Mouse (Mus musculus): Measurements from ENCODE around the gene Oat.

The Oat gene

DNA sequence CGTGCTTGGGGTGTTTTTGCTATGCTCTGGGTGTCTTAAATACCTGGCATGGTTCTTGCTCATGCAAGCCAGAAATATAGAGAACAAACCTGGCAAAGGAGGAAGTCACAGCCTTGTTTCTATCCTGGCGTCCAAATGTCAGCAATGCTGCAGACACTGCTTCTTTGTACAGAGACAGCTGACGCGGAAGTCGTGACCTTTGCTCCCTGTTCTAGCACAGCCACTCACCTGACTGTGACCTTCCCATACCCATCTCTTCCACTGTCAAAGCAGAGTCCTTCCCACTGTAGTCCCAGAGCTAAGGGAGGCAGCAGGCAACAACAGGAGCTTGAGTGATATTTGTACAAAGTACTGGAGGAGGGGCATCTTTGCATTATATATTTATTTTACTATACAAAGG lies 13.4 kb upstream of the Oat start:
- no peak for DNase-seq

DNA sequence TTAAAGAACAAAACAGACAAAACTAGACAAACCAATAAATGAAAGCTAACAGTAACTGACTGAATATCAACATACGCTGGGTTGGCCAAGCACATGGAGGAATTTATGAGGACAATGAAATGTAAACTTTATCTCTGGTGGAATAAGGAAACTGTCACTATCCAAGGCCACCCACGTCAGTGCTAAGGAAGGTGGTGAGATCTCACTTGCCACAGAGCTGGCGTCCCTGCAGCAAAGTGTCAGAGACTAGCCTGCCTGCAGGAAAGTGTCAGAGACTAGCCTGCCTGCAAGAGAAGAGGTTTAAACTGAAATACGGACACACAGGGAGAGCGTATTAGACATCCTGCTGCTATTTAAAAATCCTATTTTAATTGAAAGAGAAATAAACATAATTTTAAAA lies 11.0 kb upstream of the Oat start:
- DNase-seq, result no peak

DNA sequence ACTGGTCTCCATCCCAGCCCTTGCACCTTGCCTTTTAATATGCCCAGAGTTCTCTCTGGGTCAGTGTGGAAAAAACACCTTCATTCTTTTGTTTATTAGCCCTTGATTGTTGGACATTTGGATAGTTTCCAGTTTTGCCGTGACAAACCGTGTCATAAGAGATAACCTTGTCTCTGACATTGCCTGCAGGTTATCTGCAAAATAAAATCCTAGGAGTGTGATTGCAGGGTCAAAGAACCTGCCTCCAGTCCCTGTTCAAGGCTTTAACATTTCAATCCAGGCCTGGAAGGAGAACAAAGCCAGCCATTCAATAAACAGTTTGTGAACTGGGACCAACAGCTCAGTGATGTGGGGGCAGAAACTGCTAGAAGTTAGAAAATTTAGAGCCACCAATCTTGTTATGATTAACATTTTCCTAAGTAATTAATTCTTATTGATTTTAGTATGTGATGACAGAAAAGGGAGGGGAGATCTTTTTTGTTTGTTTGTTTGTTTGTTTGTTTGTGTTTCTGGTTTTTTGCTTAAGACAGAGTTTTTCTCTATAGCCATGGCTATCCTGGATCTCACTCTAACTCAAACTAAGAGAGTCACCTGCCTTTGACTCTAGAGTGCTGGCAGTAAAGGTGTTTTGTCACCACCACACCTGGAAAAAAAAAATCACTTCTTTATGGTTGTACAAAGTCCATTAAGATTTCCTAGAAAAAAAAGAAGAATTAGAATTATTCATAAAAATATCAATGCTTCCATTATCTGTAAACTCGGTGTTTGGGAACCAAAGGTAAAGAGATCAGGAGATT lies 9.7 kb upstream of the Oat start:
- no peak for DNase-seq

DNA sequence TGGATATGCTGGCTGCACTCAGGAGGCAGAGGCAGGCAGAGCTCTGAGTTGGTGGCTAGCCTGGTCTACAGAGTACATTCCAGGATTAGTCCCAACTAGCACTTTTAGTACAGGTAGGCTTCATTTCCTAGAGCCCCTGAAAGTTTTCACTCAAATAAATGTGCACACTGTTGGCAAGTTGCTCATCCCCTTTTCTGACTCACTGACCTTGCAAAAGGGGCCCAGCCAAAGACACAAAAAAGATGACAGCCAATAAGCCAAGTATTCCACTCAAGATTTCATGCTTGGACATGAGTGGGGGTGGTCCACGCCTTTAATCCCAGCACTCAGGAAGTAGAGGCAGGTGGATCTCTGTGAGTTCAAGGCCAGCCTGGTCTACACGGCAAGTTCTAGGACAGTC lies 5.2 kb upstream of the Oat start:
- no peak for DNase-seq

DNA sequence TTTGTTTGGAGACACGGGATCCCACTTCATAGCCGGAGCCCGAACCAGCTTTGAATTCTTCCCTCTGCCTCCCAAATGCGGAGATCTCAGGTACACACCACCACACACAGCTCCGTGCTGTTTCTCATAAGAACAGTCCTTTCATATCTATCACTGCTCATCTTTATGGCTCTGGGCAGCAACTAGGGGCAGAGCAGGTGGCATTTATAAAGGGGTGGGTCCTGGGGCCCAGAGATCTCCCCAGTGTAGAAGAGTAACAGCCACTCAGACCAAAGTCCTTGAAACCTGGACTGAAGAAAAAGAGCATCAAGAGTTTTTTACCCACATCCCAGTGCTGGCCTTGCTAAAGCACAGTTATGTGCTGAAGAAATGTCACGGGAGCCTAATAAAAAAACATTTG lies 4.3 kb upstream of the Oat start:
- no peak for DNase-seq

DNA sequence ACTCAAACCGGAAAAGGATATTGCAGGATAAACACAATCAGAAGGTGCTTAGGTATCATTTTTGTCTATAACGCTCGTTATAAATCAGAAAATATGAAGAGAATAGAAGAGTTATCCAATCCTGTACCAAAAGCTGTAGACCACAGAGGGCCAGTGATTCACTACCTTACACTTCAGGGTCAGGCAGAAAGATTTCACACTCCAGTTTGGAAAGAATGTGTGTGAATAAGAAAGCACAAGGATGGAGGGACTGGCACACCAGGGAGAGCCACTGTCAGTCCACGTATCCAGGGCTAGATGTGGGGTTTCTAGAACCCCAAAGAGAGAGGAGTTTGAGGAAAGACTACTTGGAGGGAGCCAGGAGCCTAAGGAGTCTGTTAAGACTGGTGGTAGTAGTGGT lies 693 bp upstream of the Oat start:
- DNase-seq, result no peak

DNA sequence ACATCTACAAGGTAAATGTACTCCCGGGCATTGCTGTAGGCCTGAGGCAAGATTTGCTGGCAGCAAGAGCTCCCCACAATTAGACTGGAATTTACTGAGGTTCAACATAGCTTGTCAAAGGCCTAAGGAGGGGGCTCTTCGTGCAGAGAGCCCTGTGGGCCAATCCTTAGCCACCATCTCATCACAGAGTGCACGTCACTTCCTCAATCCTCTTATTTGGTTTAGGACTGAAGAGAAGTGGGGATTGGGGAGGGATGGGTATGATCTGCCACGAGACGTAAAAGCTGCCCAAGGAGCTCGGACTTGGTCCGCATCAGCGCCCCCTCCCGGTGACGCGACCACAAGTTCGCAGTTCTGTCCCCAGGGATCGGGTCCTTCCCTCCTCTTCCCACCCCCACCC lies 575 bp downstream of the Oat start:
- peak; percentile 92 for DNase-seq

DNA sequence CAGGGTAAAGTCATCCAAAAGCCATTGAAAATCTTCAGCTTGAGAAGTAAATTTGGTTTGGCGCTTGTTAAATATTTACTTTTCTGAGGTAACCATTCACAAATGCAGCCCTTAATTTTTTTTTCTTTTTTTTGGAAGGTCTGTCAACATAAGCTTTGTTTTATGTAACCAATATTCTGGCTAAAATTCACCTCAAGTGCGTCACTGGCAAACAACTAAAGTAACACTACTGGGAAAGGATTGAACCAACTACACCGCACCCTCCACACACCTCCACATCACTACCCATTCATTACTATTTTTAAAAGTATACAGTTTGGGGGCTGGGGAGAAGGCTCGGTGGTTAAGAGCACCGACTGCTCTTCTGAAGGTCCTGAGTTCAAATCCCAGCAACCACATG lies 1.6 kb downstream of the Oat start:
- no peak for DNase-seq

DNA sequence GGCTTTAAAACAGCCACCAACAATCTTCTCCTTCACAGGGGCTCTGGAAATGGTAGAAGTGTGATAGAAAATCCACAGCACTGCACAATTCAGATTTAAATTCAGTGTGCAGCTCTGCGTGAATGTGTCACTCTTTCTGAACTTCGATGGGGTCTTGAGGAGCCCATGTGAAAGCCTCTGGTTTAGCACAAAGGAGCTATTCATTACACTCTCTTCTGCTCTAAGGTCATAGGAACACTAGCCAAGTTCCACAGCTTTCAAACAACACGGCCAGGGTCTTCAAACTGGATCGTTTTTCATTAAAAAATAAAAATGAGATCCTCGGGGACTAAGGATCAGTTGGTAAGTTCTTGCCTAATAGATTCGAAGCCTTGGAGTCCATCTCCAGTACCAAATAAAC lies 3.0 kb downstream of the Oat start:
- DNase-seq, result no peak

DNA sequence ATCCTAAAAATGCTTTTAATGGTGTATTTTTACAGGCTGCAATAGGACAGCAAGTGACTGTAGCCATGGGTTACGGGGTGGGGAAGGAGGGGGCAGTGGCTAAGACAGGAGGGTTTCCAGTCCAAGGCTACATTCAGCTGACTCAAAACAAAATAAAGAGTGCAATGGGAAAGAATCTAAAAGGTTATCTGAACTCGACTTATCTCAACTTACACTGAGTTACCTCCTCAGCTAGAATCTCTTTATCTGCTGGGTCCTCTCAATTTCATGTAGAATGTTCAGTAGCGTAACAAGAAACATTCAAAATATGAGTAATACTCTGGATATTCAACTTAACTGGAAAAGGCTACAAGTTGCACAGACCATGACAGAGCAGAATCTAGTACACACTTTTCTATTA lies 3.5 kb downstream of the Oat start:
- no peak for DNase-seq

DNA sequence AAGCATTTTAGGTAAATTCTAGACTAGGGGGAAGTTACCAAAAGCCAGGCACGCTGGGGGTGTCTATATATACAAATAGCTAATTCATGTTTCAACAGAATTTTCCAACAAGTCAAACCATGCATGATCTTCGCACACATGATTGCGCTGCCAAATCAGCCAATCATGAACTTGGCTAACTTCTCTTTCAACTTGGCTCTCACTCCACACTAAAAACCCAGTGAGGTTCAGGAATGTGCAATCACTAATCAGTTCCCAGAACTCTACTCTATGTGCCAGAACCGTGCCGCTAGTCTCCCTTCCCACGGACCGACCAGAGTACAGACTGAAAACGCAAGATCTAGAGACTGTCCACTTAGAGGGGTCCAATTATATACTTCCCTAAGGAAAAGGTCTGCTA lies 4.7 kb downstream of the Oat start:
- DNase-seq, result no peak

DNA sequence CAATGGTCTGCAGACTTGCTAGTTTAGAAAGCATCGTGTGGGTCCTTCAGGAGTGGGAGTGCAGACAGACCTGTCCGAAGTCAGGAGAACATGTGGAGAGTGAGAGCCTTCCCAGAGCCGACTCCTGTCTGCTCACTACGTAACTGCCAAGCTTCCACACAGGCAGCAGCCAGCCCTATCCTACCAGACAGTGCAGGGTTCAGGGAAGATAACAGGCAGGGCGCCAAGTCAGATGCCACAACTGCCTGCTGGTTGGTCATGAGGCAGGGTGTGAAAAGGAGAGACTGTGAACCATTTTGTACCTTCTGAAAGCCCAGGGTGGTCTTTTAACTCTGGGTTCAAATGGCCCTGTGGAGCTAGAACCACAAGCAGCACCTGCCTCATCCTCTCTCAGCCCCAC lies 6.1 kb downstream of the Oat start:
- DNase-seq, result no peak

DNA sequence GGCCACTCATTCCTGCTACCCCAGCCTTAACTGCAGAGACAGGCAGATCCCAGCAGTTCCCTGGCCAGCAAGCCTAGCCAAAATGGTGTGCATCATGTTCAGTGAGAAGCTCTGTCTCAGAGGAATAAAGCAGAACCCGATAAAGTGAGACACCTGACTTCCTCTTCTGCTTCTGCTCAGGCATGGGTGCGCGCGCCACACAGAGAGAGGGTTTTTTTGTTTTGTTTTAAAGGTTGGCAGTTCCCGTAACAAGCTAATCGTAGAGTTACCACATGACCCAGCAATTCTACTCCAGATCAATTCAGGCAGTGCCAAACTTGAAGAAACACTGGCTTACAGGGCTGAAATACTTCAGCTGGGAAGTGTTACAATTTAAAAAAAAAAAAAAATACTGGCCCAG lies 7.4 kb downstream of the Oat start:
- DNase-seq, result no peak

DNA sequence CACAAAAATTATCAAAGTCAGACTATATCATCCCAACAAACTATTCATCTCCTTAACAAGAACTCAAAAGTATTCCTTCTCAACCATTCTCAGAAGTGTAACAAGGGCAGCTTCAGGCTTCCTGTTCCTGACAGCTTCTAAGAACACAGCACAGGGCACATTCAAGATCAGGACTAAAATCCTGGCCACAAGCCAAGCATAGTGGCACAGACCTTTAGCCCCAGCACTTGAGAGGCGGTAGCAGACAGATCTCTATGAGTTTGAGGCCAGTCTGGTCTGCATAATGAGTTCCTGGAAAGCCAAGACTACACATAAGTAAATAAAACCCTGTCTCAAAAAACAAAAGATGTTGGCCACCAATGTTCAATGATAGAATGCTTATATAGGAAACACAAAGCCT lies 10.4 kb downstream of the Oat start:
- DNase-seq, result no peak

DNA sequence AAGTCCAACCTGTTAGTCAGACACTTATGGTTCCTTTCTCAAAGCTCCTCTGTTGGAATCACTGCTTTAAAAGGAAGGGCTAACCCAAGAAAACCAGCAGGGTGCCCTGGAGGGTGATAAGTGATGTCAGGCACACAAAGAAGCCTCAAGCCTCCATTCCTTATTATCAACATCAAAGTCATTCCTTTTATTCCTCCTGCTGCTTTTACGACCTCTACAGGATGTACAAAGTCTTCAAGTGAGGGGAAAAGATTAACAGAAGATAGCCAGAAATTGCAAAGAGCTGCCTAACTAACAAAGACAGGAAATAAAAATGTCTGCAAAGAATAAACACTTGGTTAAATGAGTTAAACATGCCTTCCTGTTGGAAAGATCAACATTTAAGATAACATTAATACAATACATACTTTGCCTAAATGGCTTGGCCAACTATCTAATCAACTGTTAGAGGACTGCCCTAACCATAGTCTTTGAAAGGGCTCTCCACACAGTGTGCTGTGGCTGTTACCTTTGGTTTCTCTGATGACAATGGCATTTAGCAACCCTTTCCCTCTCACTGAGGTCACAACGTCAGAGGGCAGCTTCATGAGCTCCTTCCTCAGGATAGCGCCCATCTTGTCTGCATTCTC lies 16.9 kb downstream of the Oat start:
- DNase-seq, result no peak

DNA sequence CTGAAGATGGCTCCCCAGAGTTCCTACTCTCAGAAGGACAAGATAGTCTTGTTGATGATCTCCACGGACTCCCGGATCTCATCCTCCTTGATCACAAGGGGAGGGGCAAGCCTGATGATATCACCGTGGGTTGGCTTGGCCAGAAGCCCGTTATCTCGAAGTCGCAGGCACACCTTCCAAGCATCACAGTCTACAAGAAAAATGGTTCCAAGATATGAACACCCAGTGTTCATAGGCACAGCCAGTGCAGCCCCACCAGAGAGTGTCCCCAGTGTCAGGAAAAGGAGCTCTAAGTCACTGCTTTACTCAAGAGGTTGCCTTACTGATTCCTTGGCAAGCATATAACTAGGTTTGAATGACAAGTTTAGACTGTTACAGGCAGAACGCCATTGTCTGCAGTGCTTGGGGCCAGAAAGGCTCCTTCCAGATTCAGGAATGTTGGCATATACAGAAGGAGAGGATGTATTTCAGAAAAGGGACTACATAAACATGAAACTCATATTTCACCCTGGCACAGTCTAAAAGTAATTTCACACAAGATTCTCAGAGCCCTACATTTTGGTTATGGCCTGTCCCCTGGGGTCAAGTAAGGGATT lies 18.0 kb downstream of the Oat start:
- no peak for DNase-seq

DNA sequence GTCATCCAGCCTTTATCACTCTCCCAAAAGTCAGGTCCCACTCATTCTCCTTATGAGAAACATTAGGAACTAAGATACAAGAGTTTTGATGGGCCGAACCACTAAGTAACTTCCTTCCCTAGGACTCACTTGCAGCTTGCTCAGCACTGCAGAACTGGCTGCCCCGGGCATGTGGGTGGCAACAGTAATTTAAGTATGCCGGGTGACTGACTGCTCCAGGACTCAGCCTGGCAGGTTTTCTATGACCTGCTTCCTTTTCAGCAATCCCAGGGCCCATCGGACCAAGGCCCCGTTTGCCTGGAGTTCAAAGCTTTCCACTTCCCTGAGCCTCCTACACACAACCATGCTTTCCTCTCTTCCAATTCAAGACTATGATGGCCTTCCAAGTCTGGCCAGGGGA lies 19.6 kb downstream of the Oat start:
- DNase-seq, result no peak

DNA sequence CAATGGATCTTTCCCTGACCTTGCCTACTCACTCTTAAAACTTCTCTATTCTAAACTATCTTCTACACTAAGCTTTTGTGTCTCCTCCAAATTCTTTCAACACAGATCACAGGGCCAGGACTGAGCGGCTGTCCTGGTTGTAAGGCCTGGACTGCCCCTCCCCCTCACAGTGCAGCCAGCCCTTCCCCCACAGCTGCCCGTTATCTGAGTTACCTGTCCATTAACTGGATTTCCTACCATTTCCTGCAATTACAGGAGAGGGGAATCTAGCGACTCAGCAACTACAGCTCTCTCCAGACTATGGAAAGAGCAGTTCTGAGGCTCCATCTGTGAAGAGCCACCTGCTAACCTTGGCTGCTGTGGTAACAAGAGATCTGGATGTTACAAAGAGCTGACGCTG lies 20.3 kb downstream of the Oat start:
- no peak for DNase-seq

DNA sequence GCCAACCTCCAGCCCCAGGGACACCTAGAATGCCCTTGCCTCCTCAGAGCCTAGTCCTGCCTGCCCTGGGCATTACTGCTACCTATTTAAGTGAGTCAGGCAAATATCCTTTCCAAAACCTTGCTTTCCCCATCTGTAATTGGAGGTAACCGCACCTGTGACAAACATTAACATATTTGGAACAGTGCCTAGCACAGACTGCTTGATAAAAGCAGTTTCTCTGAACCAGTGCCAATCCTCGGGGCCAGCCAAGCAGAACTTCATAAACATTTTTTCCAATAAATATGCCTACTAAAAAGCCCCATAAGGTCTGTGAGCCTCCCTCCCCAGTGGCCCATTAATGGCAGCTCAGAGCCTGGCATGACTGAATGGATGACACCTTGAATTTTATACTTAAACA lies 22.1 kb downstream of the Oat start:
- no peak for DNase-seq

DNA sequence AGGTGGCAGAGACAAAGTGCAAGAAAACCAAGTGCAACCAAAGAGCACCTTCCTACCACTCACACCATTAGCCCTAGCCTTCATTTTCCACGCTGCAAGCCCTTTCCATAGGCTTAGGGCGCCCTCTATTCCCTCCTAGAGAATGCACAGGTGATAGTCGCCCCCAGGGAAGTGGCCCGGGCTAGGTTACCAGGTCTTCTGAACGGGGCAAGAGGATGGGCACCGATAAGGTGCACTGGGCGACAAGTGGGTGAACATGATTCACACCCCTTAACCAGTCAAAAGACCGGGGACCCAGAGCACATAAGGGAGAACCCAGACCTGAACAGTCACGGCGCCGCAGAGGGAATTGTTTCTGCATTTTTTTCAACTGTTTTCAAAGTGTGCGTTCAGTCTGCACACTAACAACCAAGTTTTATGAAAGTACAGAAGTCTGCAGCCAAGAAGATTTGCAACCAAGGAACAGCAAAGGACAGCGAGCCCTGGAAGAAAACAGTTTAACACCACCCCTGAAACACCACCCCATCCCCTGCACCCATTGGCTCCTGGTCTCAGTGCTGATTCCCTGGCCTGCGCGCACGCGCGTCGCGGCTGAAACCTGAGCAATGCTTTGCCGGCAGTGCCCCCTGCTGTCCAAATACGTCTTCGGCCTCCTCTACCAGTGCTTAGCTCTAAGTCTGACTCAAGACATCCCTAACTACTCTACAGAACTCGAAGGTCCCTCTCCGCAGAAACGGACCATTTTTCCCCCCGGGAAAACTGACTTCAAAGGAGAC lies 24.7 kb downstream of the Oat start:
- peak; percentile 99 for DNase-seq

DNA sequence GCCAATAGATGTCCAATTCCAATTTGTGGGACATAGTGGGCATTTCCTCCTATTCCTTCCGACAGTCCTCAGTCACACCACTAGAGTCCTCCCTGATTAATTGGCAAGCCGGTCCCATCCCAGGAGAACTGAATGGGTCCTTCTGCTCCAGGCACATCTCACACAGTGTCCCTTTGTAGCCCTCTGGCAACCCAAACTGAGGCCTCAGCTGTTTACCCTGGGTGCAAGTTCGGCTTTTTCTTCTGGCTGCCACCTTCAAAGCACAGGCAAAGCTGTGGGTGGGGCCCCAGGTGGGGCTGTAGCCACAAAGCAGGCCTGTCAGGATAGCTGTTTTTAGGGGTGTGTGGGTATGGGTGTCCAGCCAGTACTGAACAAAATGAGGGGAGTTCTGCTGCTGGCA lies 29.1 kb downstream of the Oat start:
- DNase-seq, result no peak

DNA sequence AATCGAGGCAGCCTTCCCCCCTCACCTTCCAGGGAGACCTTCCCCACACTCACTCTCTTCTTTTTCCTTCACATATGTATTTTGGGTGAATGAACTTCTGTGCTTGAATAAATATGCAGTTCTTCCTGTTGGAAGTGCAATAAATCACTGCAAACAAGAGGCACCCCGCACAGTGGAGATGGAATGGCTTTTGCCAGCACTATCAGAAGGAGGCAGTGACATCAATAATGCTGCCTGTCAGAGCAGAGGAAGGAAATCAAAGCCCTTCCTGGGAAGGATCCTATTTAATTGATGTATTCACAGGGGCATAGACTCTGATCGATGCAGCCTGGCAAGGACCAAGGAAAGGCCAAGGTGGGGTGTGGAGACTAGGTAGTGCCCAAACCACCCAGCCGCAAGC lies 33.8 kb downstream of the Oat start:
- DNase-seq, result no peak

DNA sequence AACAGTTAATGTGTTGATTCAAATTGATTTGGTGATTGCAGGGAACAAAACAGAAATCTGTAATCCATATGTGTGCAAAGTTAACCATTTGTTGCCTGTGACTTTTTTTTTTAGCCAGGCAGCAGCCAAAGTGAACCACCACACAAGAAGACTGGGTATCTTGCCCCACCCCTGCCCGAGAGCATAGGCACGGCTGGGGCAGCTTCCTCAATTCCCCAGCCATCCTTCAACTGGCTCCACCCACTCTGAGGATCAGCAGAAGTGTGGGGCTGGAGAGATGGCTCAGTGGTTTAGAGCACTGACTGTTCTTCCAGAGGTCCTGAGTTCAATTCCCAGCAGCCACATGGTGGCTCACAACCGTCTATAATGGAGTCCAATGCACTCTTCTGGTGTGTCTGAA lies 34.6 kb downstream of the Oat start:
- DNase-seq, result no peak

DNA sequence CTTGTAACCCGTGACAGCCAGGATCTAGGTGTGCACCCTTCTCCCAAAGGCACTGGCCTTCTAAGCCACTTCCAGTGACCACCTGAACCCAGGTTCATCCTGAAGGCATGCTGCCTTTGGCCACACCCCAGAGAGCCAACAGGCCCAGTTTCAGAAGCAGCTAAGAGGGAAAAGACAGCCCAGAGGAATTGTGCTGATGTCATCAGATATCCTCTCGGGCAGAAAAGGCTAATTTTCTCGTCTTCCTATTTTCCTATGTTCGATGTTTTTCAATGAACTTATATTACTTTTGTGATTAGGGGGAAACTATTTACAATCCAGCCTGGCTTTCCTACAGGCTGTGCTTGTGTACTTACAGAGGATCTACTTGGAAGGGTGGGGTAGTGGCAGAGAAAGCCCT lies 35.6 kb downstream of the Oat start:
- DNase-seq, result no peak
